Mouse (Mus musculus): ENCODE results near the gene Usp35.

The Usp35 gene

GRCm38 (mm10) chr7:97346111-97346821 is 14.4 kb upstream of the Usp35 start:
- no peak for DNase-seq (ENCODE audit: low spot score)

GRCm38 (mm10) chr7:97345229-97345871 is 13.5 kb upstream of the Usp35 start:
- no peak for DNase-seq (ENCODE audit: low spot score)

GRCm38 (mm10) chr7:97344655-97345054 is 12.8 kb upstream of the Usp35 start:
- peak; percentile 59 for DNase-seq (ENCODE audit: low spot score)

DNA sequence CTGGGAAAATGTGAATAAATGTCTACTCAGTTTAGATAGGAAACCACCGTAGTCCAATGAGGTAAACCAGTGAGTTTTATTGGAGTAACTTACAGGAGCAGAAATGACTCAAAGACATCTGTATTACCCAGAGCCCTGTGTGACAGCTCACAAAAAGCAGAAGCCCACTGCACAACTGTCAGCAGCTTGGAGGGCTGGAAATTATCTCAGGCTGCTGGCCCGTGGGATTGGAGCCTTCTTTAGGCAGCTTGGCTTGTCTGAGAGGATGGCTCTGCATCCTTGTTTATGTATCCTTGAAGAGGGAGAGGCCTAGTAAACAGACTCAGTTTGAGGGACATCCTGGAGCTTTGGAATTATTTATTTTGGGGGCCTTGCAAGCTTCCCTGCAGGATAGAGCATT is 11.1 kb upstream of the Usp35 start:
- no peak for DNase-seq (ENCODE audit: low spot score)

GRCm38 (mm10) chr7:97340907-97341849 is 9.4 kb upstream of the Usp35 start:
- no peak for DNase-seq (ENCODE audit: low spot score)

DNA sequence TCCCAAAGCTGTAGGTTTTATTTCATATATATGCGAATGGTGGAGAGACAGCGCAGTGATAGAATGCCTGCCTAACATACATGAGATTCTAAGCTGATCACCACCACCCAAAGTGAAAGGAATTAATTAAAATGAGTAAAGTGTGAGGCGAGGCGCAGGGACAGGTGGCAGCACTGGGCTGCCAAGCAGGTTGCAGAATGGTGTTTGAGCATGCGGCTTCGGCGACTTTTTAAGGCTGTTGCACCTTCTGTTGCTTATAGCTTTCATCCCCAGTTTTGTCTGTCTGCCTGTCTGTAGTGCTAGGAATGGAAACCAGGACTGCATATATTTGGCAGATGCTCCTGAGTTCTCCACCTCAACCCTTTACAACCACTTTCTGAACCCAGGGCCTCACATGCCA is 7.8 kb upstream of the Usp35 start:
- DNase-seq (ENCODE audit: low spot score): no peak

DNA sequence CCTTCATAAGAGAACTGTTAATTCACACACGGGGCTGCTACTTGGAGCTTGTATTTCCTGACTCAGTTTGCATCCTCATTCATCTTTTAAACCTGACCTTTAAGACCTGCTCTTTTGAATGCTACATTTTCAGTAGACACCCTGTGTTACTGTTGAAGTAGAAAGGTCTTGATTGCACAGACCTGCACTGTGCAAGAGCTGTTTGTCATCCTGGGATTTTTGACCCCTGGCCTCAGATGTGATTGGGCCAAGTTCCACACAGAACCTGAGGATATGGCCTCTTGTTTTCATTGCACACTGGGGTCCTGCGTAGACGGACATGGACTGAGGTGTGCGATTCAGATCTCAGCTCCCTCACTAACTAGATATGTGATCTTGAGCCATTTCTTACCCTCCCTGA is 6.8 kb upstream of the Usp35 start:
- DNase-seq (ENCODE audit: low spot score): no peak

GRCm38 (mm10) chr7:97336678-97337077 is 4.9 kb upstream of the Usp35 start:
- no peak for DNase-seq (ENCODE audit: low spot score)

DNA sequence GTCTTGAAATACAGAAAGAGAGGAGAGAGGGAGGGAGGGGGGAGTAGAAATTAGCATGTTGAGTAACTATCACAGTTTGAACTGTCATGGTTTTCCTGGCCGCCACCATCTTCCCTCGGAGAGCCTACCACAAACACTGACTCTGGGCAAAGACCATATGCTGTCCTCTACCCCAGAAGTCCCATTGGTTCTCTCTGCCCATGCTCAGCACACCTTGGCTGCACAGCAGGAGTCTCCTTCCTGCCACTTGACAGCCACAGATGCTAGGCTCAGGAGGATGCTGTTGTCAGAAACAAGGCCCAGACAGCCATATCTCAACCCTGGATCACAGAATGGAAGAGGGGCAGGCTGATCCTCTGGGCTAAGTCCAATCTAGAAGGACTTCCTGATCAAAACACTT is 2.6 kb upstream of the Usp35 start:
- DNase-seq (ENCODE audit: low spot score): no peak

DNA sequence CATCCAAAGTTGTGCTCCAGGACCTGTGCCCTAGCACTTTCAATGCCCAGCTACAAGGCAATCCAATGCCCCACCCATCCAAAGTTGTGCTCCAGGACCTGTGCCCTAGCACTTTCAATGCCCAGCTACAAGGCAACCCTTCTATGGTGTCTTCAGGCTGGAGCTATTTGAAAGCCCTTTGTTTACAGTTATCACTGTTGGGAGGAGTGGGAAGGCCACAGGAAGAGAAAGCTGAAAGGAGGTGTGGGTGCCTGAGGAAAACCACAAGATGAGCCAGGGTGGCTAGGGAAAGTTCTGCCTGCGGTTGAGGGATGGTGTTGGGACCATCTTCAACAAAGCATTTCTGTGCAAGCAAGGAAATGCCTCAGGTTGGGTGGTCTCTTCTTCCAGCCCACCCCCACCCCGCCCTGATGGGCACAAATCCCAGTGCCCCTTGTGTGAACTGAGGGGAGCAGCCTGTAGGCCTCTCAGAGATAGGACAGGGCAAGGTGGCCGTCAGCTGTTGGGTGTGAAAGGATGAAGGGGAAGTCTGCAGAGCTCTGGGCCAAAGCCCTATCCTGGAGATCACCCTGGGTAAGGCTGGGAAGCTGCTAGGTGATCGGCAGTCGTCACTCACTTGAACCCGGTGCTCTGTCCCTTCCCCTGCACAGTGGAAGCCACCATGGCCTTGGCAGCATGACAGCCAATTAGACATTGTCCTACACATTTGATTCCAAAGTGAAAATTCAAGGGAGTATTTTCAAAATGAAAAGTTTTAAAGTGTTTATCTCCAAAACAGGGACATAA is 1.5 kb upstream of the Usp35 start:
- DNase-seq (ENCODE audit: low spot score): no peak

- no peak for DNase-seq (ENCODE audit: low spot score)
These were observed 834 bp upstream of the Usp35 start for GRCm38 (mm10) chr7:97332667-97333041.

- DNase-seq (ENCODE audit: low spot score): no peak
These were observed 732 bp downstream of the Usp35 start for GRCm38 (mm10) chr7:97330931-97331645.

DNA sequence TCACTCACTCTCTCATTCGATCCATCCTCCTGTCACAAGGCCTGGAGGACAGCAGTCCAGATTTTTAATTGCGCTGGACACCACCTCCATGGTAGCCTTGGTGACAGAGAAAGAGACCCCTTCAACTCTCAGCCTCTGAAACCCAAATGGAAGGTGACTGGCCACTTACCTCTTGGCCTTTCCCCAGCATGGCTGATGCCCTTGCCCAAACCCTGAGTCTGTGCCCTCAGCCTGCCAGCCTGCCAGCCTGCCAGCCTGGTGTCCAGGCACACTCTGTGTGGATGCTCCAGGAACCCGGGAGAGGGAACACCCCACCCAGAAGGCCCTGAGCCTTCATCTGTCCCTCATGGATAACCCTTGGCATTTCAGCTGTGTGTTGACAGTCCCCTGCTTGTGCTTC is 2.1 kb downstream of the Usp35 start:
- no peak for DNase-seq (ENCODE audit: low spot score)

DNA sequence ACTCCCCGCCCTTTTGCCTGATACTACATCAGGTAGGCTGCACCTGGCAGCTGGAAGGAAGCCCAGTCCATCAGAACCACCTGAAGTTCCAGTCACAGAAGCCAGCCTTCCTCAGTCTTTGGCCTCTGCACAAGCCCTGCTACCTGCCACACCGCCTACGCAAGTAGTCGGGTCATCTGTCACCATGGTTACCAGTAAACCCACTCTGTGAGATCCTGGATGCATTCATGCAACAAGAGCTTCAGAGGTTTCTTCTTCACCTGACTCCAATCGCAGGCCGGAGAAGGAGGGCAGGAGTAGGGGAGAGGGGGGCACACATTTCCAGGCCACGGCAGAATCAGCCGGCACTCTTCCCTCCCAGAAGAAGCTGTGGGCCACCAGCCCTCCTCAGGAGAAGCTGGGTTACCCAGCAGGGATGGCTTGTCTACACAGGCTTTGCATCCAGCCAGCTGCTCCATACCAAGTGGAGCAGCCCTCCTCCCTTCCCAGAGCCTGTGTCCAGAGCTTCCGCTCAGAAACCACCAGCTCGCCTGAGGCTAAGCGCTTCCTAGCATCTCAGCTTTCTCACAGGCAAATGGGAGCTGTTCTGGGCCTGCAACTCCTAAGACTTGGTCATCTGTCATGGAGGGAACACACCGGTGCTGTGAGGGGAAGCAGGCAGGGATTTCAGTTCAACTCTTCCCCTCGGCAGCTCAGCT is 2.8 kb downstream of the Usp35 start:
- no peak for DNase-seq (ENCODE audit: low spot score)

DNA sequence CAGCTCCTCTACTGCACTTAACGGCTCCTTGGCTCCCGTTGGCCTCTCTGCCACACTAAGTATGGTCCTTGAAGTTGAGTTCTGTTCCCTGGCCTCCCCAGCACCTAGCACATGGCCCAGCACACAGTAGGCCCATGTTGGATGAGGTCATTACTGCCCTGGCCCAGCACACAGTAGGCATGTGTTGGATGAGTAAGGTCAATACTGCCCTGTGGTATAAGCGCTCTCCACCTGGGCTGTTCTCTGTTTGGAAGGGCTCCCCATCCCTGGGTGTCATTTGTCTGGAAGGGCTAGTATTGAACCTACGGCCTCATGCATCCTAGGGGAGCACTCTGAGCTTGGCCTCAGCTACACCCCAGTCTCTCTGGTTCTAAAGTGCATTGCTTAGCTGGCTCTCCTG is 4.4 kb downstream of the Usp35 start:
- DNase-seq (ENCODE audit: low spot score): no peak

DNA sequence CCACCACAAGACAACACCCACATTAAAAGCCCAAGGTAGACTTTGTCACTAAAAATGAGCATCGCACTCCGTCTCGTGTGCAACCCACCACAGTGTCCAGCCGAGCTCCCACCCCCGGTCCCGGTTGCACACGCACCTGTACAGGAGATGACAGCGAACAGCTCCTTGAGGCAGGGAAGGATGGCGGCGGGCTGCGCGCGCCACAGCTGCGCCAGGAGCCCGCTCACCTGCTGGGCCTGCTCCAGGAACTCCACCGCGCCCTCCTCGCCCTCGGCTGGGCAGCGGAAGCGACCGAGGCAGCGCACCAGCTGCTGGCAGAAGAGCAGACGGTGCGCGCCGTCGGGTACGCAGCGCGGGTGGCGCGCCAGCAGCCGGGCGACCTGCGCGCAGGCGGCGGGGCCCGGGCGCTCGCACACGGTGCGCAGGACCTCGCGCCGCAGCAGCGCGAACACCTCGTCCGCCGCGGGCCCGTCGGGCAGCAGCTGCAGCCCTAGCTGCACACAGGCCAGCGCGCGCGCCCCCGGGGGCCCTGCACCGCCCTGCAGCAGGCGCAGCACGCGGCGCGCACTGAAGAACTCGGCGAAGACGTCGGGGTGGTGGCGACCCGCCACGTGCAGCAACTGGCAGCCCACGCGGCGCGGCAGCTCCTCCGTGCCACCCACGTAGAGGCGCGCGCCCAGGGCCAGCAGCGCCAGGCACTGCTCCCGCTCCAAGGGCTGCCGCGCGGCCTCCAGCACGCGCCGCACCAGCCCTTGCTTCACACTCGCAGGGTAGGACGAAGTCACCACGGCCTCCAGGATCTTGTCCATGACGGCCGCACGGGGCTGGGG is 6.4 kb downstream of the Usp35 start:
- peak; percentile 49 for DNase-seq (ENCODE audit: low spot score)

DNA sequence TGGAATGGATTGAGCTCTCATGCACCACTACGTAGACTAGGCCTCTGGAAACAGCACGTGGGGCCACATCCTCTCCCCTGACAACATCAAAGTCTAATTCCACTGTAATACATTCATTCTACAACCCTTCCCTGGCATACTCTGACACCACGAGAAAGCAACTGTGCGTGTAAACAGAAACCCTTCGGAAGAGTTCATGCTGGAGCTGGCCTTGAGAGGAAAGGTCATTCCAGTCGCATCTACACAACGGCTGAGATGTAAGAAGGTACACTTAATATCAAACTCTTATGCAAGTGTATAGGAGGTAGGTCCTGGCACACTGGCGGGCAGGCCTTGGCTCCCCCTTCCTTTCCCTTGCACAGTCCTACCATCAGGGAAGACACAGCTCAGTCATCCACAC is 7.5 kb downstream of the Usp35 start:
- DNase-seq (ENCODE audit: low spot score): no peak

DNA sequence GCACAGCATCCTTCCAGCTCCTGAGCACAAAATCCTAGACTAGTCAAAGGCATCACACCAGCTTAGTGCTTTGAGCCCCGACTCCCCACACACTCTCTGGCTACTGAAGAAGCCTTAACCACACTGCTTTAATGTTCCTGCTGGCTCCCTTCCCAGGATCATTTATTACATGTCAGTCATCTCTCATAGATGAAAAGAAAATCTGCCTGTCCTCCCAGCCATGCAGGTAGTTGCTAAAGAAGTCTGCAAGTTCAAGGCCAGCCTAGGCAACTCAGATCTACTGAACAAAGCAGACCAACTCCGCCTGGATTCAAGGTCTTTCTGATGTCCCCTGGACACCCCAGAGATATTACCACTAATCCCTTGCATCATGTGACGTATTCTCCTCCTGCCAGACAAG is 14.1 kb downstream of the Usp35 start:
- no peak for DNase-seq (ENCODE audit: low spot score)

GRCm38 (mm10) chr7:97315656-97316055 is 16.2 kb downstream of the Usp35 start:
- DNase-seq (ENCODE audit: low spot score): no peak

GRCm38 (mm10) chr7:97314646-97315045 is 17.2 kb downstream of the Usp35 start:
- DNase-seq (ENCODE audit: low spot score): no peak

All from testis, postnatal 14 days (tissue).